Mouse (Mus musculus) ZHBTc4 (cell line): ENCODE data around the gene Pxn.
"Not testable (repeated sequence)": the region's sequence is repeated elsewhere in the genome, so short reads cannot be mapped to it uniquely, and the experiment has no call there.

Experiments
- DNase-seq: peaks from one replicate; pipeline ENCODE4 v3.0.0-alpha.2; 2011; ENCODE audit warnings: low read depth, low spot score

Pxn gene

DNA sequence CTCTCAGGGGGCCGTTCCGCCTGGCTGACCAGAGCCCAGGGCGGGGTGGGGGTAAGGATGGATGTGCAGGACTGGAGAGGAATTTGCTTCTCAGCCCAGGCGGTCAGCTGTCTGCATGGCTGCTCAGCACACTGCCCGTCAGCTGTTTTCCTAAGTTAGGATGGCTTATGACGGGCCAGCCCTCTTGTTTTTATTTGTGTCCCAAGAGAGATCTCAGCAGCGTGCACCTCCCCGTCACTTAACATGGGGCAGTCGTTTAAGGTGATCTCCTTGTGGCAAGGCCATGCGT, 2.3 kb downstream of the Pxn start:
- DNase-seq = no peak

- no peak for DNase-seq
Observed at GRCm38 (mm10) chr5:115509321-115509761, 2.9 kb downstream of the Pxn start.

GRCm38 (mm10) chr5:115509790-115510689, 3.6 kb downstream of the Pxn start:
- DNase-seq = no peak

DNA sequence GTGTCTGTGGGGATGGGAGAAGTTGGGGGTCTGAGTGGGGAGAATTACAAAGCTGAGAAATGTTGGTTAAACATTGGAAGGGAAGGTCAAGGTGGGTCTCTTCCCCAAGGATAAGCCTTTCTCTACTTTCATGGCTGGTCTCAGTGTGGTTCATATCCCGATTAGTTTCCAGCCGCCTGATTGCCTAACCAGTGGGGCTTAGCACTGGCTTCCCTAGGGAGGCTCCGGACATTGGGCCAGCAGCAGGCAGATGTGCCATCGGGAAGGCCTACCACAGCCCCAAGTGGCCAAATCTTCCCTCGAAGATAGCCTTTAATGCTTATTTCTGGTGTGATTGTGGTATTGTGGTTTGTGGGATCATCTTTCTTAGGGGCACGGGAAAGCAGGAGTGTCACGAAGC, 5.9 kb downstream of the Pxn start:
- DNase-seq = no peak

DNA sequence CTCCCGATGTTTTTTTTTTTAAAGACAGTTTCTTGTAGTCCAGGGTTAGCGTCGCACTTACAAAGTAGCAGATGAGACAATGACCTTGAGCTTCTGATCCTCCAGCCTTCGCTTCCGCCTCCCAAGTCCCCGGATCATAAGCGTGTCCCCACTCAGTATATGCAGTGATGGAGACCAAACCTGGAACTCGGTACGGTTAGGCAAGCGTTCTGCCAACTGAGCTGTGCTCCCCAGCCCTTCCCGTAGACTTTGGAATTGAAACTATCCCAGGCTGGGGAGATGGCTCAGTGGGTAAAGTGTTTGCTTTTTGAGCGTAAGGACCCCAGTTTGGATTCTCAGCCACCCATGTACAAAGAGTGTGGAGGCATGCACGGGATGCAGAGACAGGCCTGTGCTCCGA, 6.8 kb downstream of the Pxn start:
- no peak for DNase-seq

DNA sequence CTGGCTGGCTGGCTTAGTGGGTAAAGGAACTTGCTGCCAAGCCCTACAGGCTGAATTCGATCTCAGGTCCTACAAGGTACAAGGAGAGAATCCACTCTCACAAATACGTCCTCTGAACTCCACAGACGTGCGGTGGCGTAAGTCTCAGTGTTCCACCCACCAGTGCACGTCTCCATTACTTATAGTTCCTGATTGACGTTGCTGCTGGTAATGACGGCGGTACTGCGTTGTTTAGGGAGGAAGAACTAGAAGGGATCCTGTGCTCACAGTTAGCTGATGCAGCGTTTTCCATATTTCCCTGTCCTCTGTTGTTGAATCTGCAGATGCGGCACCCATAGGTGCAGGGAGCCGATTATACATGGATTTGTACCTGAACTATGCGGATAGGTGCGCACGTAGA, 7.2 kb downstream of the Pxn start:
- no peak for DNase-seq

- DNase-seq = no peak
Observed at GRCm38 (mm10) chr5:115514346-115514745, 7.9 kb downstream of the Pxn start.

- DNase-seq = no peak
Observed at GRCm38 (mm10) chr5:115514896-115515587, 8.6 kb downstream of the Pxn start.

DNA sequence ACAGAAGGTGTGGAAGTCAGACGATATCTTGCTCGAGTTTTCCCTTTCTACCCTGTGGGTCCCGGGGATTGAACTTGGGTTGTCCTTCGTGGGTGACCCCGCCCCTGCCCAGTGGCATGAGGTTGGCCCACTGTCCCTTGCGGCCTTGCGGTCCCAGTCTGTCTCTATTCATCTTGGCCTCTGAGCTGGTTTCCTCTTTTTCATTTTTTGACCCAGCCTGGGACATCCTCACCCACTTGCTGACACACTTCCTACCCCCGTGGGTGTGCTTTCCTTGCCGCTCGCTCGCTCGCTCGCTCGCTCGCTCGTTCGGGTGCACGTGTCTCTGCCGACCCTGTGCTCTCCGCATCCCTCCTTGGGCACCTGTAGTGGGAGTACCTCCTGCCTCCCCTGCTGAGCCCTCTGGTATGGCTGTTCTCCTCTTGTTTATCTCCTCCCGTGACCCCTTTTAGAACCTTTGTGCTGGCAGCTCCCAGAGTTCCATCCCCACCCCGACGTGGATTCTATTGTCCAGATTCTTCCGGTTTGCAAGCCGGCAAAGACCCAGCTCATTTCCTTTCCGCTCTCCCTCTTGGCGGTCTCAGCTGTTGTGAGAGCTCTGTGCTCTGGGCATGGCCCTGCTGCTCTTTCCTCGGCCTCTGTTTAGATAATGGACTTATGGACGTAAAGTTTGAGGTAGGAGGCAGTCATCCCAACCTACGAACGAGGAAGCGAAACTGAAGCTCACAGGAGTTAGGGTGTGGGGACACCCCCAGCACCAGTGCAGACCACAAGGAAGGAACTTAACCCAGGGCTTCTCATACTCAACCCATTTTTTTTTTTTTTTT, 9.8 kb downstream of the Pxn start:
- DNase-seq = peak; percentile 89

GRCm38 (mm10) chr5:115516908-115517307, 10.4 kb downstream of the Pxn start:
- no peak for DNase-seq

- no peak for DNase-seq
Observed at GRCm38 (mm10) chr5:115517501-115517900, 11.0 kb downstream of the Pxn start.

GRCm38 (mm10) chr5:115518214-115518613, 11.7 kb downstream of the Pxn start:
- DNase-seq = not testable (repeated sequence)

- DNase-seq = no peak
Observed at GRCm38 (mm10) chr5:115520325-115520869, 13.9 kb downstream of the Pxn start.

- no peak for DNase-seq
Observed at GRCm38 (mm10) chr5:115521553-115522461, 15.3 kb downstream of the Pxn start.

- no peak for DNase-seq
Observed at GRCm38 (mm10) chr5:115522531-115522930, 16.1 kb downstream of the Pxn start.

- no peak for DNase-seq
Observed at GRCm38 (mm10) chr5:115522981-115523499, 16.6 kb downstream of the Pxn start.

DNA sequence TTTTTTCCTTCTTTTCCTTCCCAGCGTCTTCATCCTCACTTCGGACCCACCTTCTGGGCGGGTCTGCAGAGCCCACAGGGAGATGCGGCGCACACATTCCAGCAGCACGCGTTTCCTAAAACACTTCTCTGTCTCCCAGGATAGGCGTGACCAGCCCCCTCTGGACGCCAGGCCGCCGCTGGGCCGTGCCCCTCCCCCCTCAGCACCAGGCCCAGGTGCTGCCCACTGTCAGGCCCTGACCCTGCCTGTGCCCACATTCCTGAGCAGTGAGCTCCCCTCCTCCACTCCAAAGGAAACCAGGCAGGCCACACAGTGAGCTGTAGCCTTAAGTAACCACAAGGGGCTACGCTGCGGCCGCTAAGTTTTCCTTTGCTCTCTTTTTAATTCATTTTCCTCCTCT, 17.5 kb downstream of the Pxn start:
- DNase-seq = peak; percentile 54

DNA sequence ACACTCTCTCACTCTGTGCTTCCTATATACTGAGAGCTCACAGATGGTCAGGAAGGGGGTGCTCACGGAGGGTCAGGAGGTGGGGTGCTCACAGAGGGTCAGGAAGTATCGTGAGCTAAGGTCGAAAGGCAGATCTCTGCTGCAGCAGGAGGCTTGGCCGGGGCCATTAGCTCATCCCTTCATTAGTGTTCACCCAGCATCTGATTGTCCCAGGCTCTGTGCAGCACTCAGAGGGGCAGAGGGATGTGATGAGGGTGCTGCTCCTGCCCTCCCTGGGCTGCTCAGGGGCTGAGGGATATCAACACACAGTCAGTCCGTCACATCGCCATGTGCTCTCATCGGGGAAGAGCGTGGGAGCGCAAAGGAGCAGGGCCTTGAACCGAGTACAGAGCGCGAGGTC, 18.0 kb downstream of the Pxn start:
- no peak for DNase-seq

DNA sequence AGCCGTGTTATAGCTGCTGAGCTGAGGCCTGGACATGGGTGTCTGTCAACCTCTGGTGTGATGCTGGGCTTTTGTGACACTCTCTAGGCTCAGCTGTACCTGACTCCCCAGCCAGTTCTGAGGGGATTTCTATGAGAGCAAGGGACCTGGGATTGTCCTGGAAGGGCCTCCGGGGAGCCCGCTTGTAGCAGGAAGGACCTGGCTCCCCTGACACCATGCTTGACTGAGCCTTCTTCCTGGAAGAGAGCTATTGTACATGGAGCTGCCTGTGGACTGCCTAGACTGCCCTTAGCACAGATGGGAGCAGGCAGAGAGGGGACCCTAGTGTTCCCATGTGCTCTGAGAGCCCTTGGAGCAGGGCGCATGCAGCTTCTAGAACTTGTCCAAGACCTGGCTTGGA, 18.9 kb downstream of the Pxn start:
- no peak for DNase-seq

GRCm38 (mm10) chr5:115525943-115526342, 19.5 kb downstream of the Pxn start:
- no peak for DNase-seq
